Mouse (Mus musculus) heart, adult 18-20 months (tissue): ENCODE measurements around the gene Dbil5. TPM values are rescaled to one million over a fixed set of nuclear protein-coding genes. Genes with fewer than 3 reads are reported as not detected.

ENCODE experiments used
- total RNA-seq, 2 experiments: library from RNA; stranded (reverse); gene quantifications; 2 replicates each; pipeline ENCODE4 v1.2.3; 2021

The Dbil5 gene
- total RNA-seq, 2 experiments from 2014 or later = 0.50 to 0.90 TPM

Other genes starting within 250 kb of the Dbil5 start
- under 1 TPM in 1 of 2 experiments, not detected in 1; 0.64 TPM for gene 1700016K19Rik, start 217.7 kb upstream of the Dbil5 start, total RNA-seq
- 10 to 100 TPM; 28.6 to 35.8 TPM for gene Rflnb, start 189.8 kb upstream of the Dbil5 start, total RNA-seq
- gene Vps53, start 38.0 kb upstream of the Dbil5 start, total RNA-seq = 10 to 100 TPM; 25.5 to 26.9 TPM
- 1 to 10 TPM; 3.5 to 3.8 TPM for gene Fam57a, start 37.9 kb upstream of the Dbil5 start, total RNA-seq
- gene Gemin4, start 56 bp downstream of the Dbil5 start, total RNA-seq = 1 to 10 TPM; 3.2 to 4.3 TPM
- gene Mrm3, start 26.1 kb downstream of the Dbil5 start, total RNA-seq = 10 to 100 TPM; 24.6 to 27.4 TPM
- 10 to 100 TPM; 40.3 to 44.6 TPM for gene Glod4, start 26.1 kb downstream of the Dbil5 start, total RNA-seq
- 10 to 100 TPM; 13.5 to 17.8 TPM for gene Nxn, start 181.5 kb downstream of the Dbil5 start, total RNA-seq
- 10 to 100 TPM; 44.0 to 51.4 TPM for gene Timm22, start 189.3 kb downstream of the Dbil5 start, total RNA-seq